ENCODE assay signal across 9 mouse cellular contexts in genomic region chr11:57950989-57951388, GRCm38 (mm10). TPM values are rescaled to one million over a fixed set of nuclear protein-coding genes. Genes with fewer than 3 reads are reported as not detected.
DNase-seq lines count a peak whose midpoint lies in the region; ATAC-seq and TF ChIP-seq lines count a peak whose summit lies in the region.
"Had no signal": no experiment of that assay in that cellular context is flagged by ENCODE, and none has a peak within 500 bp of the region (broad histone marks: within the 10 kb centered on the region; RNA-seq: fewer than 3 reads in every experiment).

No protein-coding gene starts in this region.

- no peak overlapping the region for H3K27ac ChIP-seq in kidney, embryonic 16.5 days (ENCODE audit: low read length)
- H3K27ac ChIP-seq: macrophage had no signal

- no peak for ATAC-seq in kidney, embryonic 16.5 days (ENCODE audit: low FRiP score, low TSS enrichment)
- no peak for ATAC-seq in megakaryocyte-erythroid progenitor cell, adult 5-6 weeks (replicated peaks; ENCODE audit: low FRiP score, low TSS enrichment, poor library complexity, severe bottlenecking)

- H3K4me1 ChIP-seq in kidney, embryonic 16.5 days (ENCODE audit: insufficient read depth, low read length): no peaks in the 10 kb centered on the region
- peaks cover 50% of the 10 kb centered on the region for H3K4me1 ChIP-seq in E14TG2a.4 (replicated peaks; ENCODE audit: low read depth, low read length)

- no peak overlapping the region for H3K9ac ChIP-seq in kidney, embryonic 16.5 days (replicated peaks; ENCODE audit: low read length)

- H3K36me3 ChIP-seq in kidney, embryonic 16.5 days (ENCODE audit: insufficient read depth, low read length): no peaks in the 10 kb centered on the region
- H3K36me3 ChIP-seq in E14TG2a.4 (ENCODE audit: insufficient read depth, low read length): no peaks in the 10 kb centered on the region

- H3K27me3 ChIP-seq in kidney, embryonic 16.5 days (ENCODE audit: insufficient read depth, low read length): no peaks in the 10 kb centered on the region
- H3K27me3 ChIP-seq in E14TG2a.4 (ENCODE audit: insufficient read depth, low read length): no peaks in the 10 kb centered on the region

- H3K4me3 ChIP-seq in kidney, embryonic 16.5 days (ENCODE audit: low read length): no peak overlapping the region
- no peak overlapping the region for H3K4me3 ChIP-seq in E14TG2a.4 (replicated peaks; ENCODE audit: low read length)

- peak; percentile 59 for DNase-seq in kidney, postnatal 14 days
- peak; percentile 71 for DNase-seq in ZHBTc4 (ENCODE audit: low read depth, low spot score)
- DNase-seq in forelimb bud, embryonic 11.5 days (ENCODE audit: low read depth, low spot score): peak; percentile 75
- peak; percentile 64 for DNase-seq in lung, postnatal 10 days
- DNase-seq in gastrocnemius, postnatal 10 days: no peak

- WGBS in kidney, embryonic 16.5 days: under 1% methylated on average over 4 of the region's 4 CpGs

- TF ChIP-seq CTCF in E14TG2a.4 (conservative IDR thresholded peaks at IDR 0.05; ENCODE audit: low read length): peak; percentile 51

- no peak overlapping the region for H3K4me2 ChIP-seq in kidney, embryonic 16.5 days (replicated peaks; ENCODE audit: low read depth, low read length)

- H3K9me3 ChIP-seq in kidney, embryonic 16.5 days (ENCODE audit: low read length): no peaks in the 10 kb centered on the region
- no peaks in the 10 kb centered on the region for H3K9me3 ChIP-seq in E14TG2a.4 (ENCODE audit: low read length)

RNA-seq across cellular contexts. Expression of gene Larp1, which starts 57.9 kb away (rescaled TPM):
- polyA plus RNA-seq in kidney, embryonic 16.5 days (2015; fragmentation: Nextera tagmentation; extraction: Ambion mirVana): 18.3 and 19.1 TPM in 2 replicates
- 138 and 152 TPM in 2 replicates for total RNA-seq in megakaryocyte-erythroid progenitor cell, adult 5-6 weeks (2014; fragmentation: Nextera tagmentation)
- 50.4 and 67.2 TPM in 2 replicates for total RNA-seq in megakaryocyte-erythroid progenitor cell, adult 5-6 weeks (2017)
- total RNA-seq in gastrocnemius, postnatal 10 days (2021): 10 to 100 TPM; 78.2 to 88.3 TPM
